Mouse (Mus musculus): ENCODE data around the gene Dcaf11. TPM values are rescaled to one million over a fixed set of nuclear protein-coding genes. Genes with fewer than 3 reads are reported as not detected.

The Dcaf11 gene
- polyA plus RNA-seq, 1 experiment from 2014 or later: 111 TPM

GRCm38 (mm10) chr14:55589771-55590448, 30.1 kb downstream of the Dcaf11 start:
- Histone ChIP-seq H3K9ac (peak overlapping the region; percentile 78), H3K36me3 (peaks cover 17% of the 10 kb centered on the region), H3K4me2 (peak overlapping the region; percentile 87), H3K9me3 (no peaks in the 10 kb centered on the region), H3K4me3 (peak overlapping the region; percentile 80), H3K27me3 (no peaks in the 10 kb centered on the region), H3K4me1 (replicated peaks) (peaks cover 43% of the 10 kb centered on the region), H3K27ac (replicated peaks) (no peak overlapping the region)
- ATAC-seq (ENCODE audit: low FRiP score, low read depth): no peak
- 90% methylated on average over 11 of the region's 11 CpGs for WGBS

GRCm38 (mm10) chr14:55590748-55591330, 31.0 kb downstream of the Dcaf11 start, which contains the start of gene Psme2:
TSS of gene Psme2 (minus strand) at chr14:55591113.
- Histone ChIP-seq H3K4me1 (replicated peaks) (peaks cover 37% of the 10 kb centered on the region), H3K9me3 (no peaks in the 10 kb centered on the region), H3K4me2 (peak within 1 kb of the TSS; percentile 87), H3K27me3 (no peaks in the 10 kb centered on the region), H3K4me3 (peak within 1 kb of the TSS; percentile 80), H3K27ac (replicated peaks) (peak within 1 kb of the TSS; percentile 96), H3K9ac (peak within 1 kb of the TSS; percentile 78), H3K36me3 (peaks cover 26% of the 10 kb centered on the region)
- under 1% methylated on average over 21 of the region's 22 CpGs for WGBS
- peak; percentile 95 for ATAC-seq (ENCODE audit: low FRiP score, low read depth)

- no peaks in the 10 kb centered on the region for H3K9me3 ChIP-seq
- peak within 1 kb of the TSS; percentile 96 for H3K27ac ChIP-seq (replicated peaks)
- H3K36me3 ChIP-seq: peaks cover 31% of the 10 kb centered on the region
- H3K27me3 ChIP-seq: no peaks in the 10 kb centered on the region
- peak within 1 kb of the TSS; percentile 87 for H3K4me2 ChIP-seq
- peak within 1 kb of the TSS; percentile 78 for H3K9ac ChIP-seq
- H3K4me1 ChIP-seq (replicated peaks): peaks cover 37% of the 10 kb centered on the region
- peak within 1 kb of the TSS; percentile 80 for H3K4me3 ChIP-seq
- peak; percentile 90 for ATAC-seq (ENCODE audit: low FRiP score, low read depth)
- under 1% methylated on average over 33 of the region's 33 CpGs for WGBS
Observed at GRCm38 (mm10) chr14:55591331-55591891, 31.6 kb downstream of the Dcaf11 start, which contains the start of gene Rnf31. TSS of gene Rnf31 (plus strand) at chr14:55591708.

- peak overlapping the region; percentile 96 for H3K27ac ChIP-seq (replicated peaks)
- no peaks in the 10 kb centered on the region for H3K9me3 ChIP-seq
- H3K4me3 ChIP-seq: peak overlapping the region; percentile 80
- peaks cover 37% of the 10 kb centered on the region for H3K36me3 ChIP-seq
- H3K27me3 ChIP-seq: no peaks in the 10 kb centered on the region
- H3K9ac ChIP-seq: peak overlapping the region; percentile 78
- ATAC-seq (ENCODE audit: low FRiP score, low read depth): no peak
- H3K4me2 ChIP-seq: peak overlapping the region; percentile 87
- 8% methylated on average over 16 of the region's 16 CpGs for WGBS
- peaks cover 37% of the 10 kb centered on the region for H3K4me1 ChIP-seq (replicated peaks)
Observed at GRCm38 (mm10) chr14:55592226-55592625, 32.4 kb downstream of the Dcaf11 start.

- no peak overlapping the region for H3K4me3 ChIP-seq
- 75% methylated on average over 13 of the region's 13 CpGs for WGBS
- no peaks in the 10 kb centered on the region for H3K9me3 ChIP-seq
- no peaks in the 10 kb centered on the region for H3K27me3 ChIP-seq
- no peak overlapping the region for H3K9ac ChIP-seq
- H3K4me1 ChIP-seq (replicated peaks): peaks cover 23% of the 10 kb centered on the region
- H3K36me3 ChIP-seq: peaks cover 60% of the 10 kb centered on the region
- ATAC-seq (ENCODE audit: low FRiP score, low read depth): no peak
- no peak overlapping the region for H3K27ac ChIP-seq (replicated peaks)
- H3K4me2 ChIP-seq: no peak overlapping the region
Observed at GRCm38 (mm10) chr14:55596036-55596690, 36.4 kb downstream of the Dcaf11 start.

- H3K9ac ChIP-seq: no peak overlapping the region
- H3K4me3 ChIP-seq: no peak overlapping the region
- no peaks in the 10 kb centered on the region for H3K27me3 ChIP-seq
- peaks cover 9% of the 10 kb centered on the region for H3K4me1 ChIP-seq (replicated peaks)
- WGBS: 93% methylated on average over 21 of the region's 21 CpGs
- no peak overlapping the region for H3K27ac ChIP-seq (replicated peaks)
- H3K9me3 ChIP-seq: no peaks in the 10 kb centered on the region
- H3K4me2 ChIP-seq: no peak overlapping the region
- H3K36me3 ChIP-seq: peaks cover 83% of the 10 kb centered on the region
- no peak for ATAC-seq (ENCODE audit: low FRiP score, low read depth)
Observed at GRCm38 (mm10) chr14:55598521-55599390, 39.0 kb downstream of the Dcaf11 start.

- Histone ChIP-seq H3K9me3 (no peaks in the 10 kb centered on the region), H3K4me2 (peak within 1 kb of the TSS; percentile 46), H3K27ac (replicated peaks) (peak within 1 kb of the TSS; percentile 46), H3K36me3 (peaks cover 74% of the 10 kb centered on the region), H3K27me3 (no peaks in the 10 kb centered on the region), H3K9ac (peak within 1 kb of the TSS; percentile 7; the same call in 1 of the 2 replicates), H3K4me3 (peak within 1 kb of the TSS; percentile 29), H3K4me1 (replicated peaks) (peaks cover 11% of the 10 kb centered on the region; the same call in 1 of the 2 replicates)
- ATAC-seq (ENCODE audit: low FRiP score, low read depth): no peak
- 91% methylated on average over 7 of the region's 7 CpGs for WGBS
Observed at GRCm38 (mm10) chr14:55603271-55603632, 43.4 kb downstream of the Dcaf11 start, which contains the start of gene Irf9. TSS of gene Irf9 (plus strand) at chr14:55603571.

GRCm38 (mm10) chr14:55603633-55604576, 44.1 kb downstream of the Dcaf11 start:
- ATAC-seq (ENCODE audit: low FRiP score, low read depth): peak; percentile 89
- Histone ChIP-seq H3K9me3 (no peaks in the 10 kb centered on the region), H3K36me3 (peaks cover 74% of the 10 kb centered on the region), H3K9ac (peak overlapping the region; percentile 7; the same call in 1 of the 2 replicates), H3K4me2 (peak overlapping the region; percentile 46), H3K27ac (replicated peaks) (peak overlapping the region; percentile 46), H3K4me3 (peak overlapping the region; percentile 29), H3K27me3 (no peaks in the 10 kb centered on the region), H3K4me1 (replicated peaks) (peaks cover 11% of the 10 kb centered on the region; the same call in 1 of the 2 replicates)
- 22% methylated on average over 19 of the region's 19 CpGs for whole genome bisulfite sequencing

- H3K9me3 ChIP-seq: no peaks in the 10 kb centered on the region
- peaks cover 74% of the 10 kb centered on the region for H3K36me3 ChIP-seq
- H3K27ac ChIP-seq (replicated peaks): no peak overlapping the region
- H3K27me3 ChIP-seq: no peaks in the 10 kb centered on the region
- H3K9ac ChIP-seq: no peak overlapping the region
- peaks cover 11% of the 10 kb centered on the region; the same call in 1 of the 2 replicates for H3K4me1 ChIP-seq (replicated peaks)
- WGBS: 92% methylated on average over 11 of the region's 11 CpGs
- peak overlapping the region; percentile 46; the same call in 1 of the 2 replicates for H3K4me2 ChIP-seq
- no peak overlapping the region for H3K4me3 ChIP-seq
- ATAC-seq (ENCODE audit: low FRiP score, low read depth): no peak
Observed at GRCm38 (mm10) chr14:55604823-55605222, 45.0 kb downstream of the Dcaf11 start.

GRCm38 (mm10) chr14:55605743-55606459, 46.1 kb downstream of the Dcaf11 start:
- peaks cover 67% of the 10 kb centered on the region for H3K36me3 ChIP-seq
- H3K9me3 ChIP-seq: no peaks in the 10 kb centered on the region
- no peak overlapping the region for H3K4me3 ChIP-seq
- peaks cover 11% of the 10 kb centered on the region; the same call in 1 of the 2 replicates for H3K4me1 ChIP-seq (replicated peaks)
- no peak overlapping the region for H3K9ac ChIP-seq
- no peaks in the 10 kb centered on the region for H3K27me3 ChIP-seq
- 96% methylated on average over 16 of the region's 16 CpGs for WGBS
- H3K4me2 ChIP-seq: no peak overlapping the region
- no peak overlapping the region for H3K27ac ChIP-seq (replicated peaks)
- ATAC-seq (ENCODE audit: low FRiP score, low read depth): no peak
